Mouse (Mus musculus) CD8-positive naive resting alpha-beta T cell, adult 57 days (primary cell): ENCODE results near the gene Gm14137. TPM values are rescaled to one million over a fixed set of nuclear protein-coding genes. Genes with fewer than 3 reads are reported as not detected.

Experiments used
- total RNA-seq: library from RNA; stranded (reverse); gene quantifications from one replicate; pipeline ENCODE4 v1.2.4, GENCODE M21; 2023

The Gm14137 gene
- 0.77 TPM for total RNA-seq

GRCm38 (mm10) chr2:119173991-119174651, at the start of gene Gm14137:
Gene Gm14137, plus strand, starts transcription at chr2:119174509.

GRCm38 (mm10) chr2:119156681-119157572, 17.4 kb upstream of the Gm14137 start, which contains the start of gene Rmdn3:
Gene Rmdn3, minus strand, starts transcription at chr2:119157034.

GRCm38 (mm10) chr2:119166901-119167865, 7.1 kb upstream of the Gm14137 start, which contains the start of gene Gchfr:
Gene Gchfr, plus strand, starts transcription at chr2:119167773.

GRCm38 (mm10) chr2:119208344-119209175, 34.3 kb downstream of the Gm14137 start, which contains the start of the genes Zfyve19 and Dnajc17:
Gene Zfyve19, plus strand, starts transcription at chr2:119208617.
Gene Dnajc17, minus strand, starts transcription at chr2:119208795.

Other genes starting within 250 kb of the Gm14137 start
- gene Chst14, start 248.0 kb upstream of the Gm14137 start, total RNA-seq, result 2.6 TPM
- gene Ccdc32, start 145.1 kb upstream of the Gm14137 start, total RNA-seq, result 14.9 TPM
- 13.6 TPM for gene Rpusd2, start 139.7 kb upstream of the Gm14137 start, total RNA-seq
- gene Knl1, start 127.4 kb upstream of the Gm14137 start, total RNA-seq, result 0.92 TPM
- gene Rad51, start 61.7 kb upstream of the Gm14137 start, total RNA-seq, result 0.86 TPM
- gene Rmdn3, start 17.5 kb upstream of the Gm14137 start, total RNA-seq, result 30.6 TPM
- gene Gchfr, start 6.7 kb upstream of the Gm14137 start, total RNA-seq, result not detected
- 39.3 TPM for gene Zfyve19, start 34.1 kb downstream of the Gm14137 start, total RNA-seq
- 23.2 TPM for gene Dnajc17, start 34.3 kb downstream of the Gm14137 start, total RNA-seq
- not detected for gene Ppp1r14d, start 55.4 kb downstream of the Gm14137 start, total RNA-seq
- gene Spint1, start 62.9 kb downstream of the Gm14137 start, total RNA-seq, result 0.46 TPM
- gene Rhov, start 96.8 kb downstream of the Gm14137 start, total RNA-seq, result not detected
- 20.5 TPM for gene Vps18, start 114.2 kb downstream of the Gm14137 start, total RNA-seq
- gene Dll4, start 151.3 kb downstream of the Gm14137 start, total RNA-seq, result 0.12 TPM
- gene Chac1, start 176.7 kb downstream of the Gm14137 start, total RNA-seq, result 0.61 TPM